Mouse (Mus musculus) left cerebral cortex, postnatal 14 days (tissue): ENCODE results near the gene Brsk2. TPM values are rescaled to one million over a fixed set of nuclear protein-coding genes. Genes with fewer than 3 reads are reported as not detected.

Source experiments
- DNase-seq, 2 experiments: peaks; one replicate each; pipeline ENCODE4 v3.0.0; 2021 to 2022; ENCODE audit warnings: low spot score in 2 of 2, mixed read lengths in 1 of 2
- intact Hi-C: fragments of 180-260 bp; cut with DNase I; formaldehyde crosslinking; loops from one replicate; pipeline ENCODE4 v1.15.1; 2025
- microRNA-seq, 2 experiments: library from miRNA; unstranded; fragments of <30 nt; microRNA quantifications; one replicate each; pipeline ENCODE4 v1.2.0; 2022
- total RNA-seq, 2 experiments: library from RNA; stranded (reverse); gene quantifications; 2 replicates each; pipeline ENCODE4 v1.2.3; 2021

Gene Brsk2
- total RNA-seq, 2 experiments from 2014 or later, result 200 to 202 TPM

DNA sequence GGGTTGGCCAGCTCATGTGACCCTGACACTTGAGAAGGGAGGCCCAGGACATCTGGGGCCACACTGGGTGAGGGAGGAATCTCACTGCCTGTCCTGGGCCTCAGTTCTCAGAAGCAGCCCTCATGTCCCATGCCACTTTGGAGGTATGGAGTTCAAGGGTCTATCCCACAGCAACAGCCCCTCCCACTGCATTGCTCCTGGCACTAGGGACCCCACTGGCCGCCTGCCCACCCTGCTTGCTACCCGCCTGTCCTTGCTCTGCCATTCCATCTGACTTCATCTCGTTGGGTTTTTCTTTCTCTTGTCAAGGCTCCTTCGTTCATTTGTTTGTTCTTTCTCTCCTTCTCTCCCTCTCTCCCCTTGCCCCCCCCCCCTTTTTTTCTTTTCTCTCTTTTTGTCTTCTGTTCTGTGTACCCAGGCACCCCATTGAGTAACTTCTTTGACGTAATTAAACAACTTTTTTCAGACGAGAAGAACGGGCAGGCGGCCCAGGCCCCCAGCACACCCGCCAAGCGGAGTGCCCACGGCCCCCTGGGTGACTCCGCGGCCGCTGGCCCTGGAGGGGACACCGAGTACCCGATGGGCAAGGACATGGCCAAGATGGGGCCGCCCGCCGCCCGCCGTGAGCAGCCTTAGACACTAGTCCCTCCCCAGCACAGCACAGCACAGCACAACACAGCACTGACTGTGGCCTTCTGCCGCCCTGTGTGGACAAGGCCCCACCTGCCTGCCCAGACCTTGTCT lies 52.2 kb downstream of the Brsk2 start:
- DNase-seq, result peak in 1 of 2 experiments; percentile 28
- intact Hi-C loops, result no loop called here

DNA sequence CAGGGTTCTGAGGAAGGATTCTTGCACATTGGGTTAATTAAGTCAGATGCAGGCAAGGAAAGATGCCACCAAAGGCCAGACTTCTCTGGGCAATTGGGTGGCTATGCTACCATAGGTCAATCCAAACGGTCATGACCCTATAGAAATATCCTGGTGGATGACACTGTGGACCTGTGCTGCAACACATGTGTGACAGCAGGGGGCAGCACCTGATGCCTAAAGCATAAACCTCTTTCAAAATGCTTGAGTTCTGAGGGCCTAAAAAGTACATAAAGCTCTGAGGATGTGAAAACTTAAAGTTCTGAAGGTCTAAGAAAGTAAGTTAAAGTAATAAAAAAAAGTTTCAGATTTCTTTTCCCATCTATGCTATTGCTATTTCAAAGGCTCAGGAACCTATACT lies 67.0 kb downstream of the Brsk2 start:
- intact Hi-C loops, result loop anchor here (2.0 to 5.0 kb wide), 2 partner anchors 41 to 80 kb away; no protein-coding TSS in a partner anchor
- no peak for DNase-seq

DNA sequence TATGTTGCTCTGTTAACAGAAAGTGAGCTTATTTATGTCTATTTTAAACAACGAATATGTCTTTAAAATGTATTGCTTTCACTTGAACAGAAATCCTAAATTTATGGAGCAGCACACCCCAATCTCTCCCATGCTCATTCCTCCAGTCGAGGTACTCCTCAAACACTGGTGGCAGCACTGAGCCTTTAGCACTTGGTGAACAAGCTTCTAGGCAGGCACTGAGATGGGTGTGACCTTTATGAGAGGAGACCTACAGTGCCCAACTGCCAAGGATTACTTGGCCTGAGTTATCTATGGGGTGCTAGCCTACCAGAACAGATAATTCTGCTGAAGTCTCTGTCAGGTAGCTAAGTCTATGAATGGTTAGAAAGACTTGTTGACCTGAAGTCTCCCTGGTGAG lies 70.1 kb downstream of the Brsk2 start:
- intact Hi-C loops, result loop anchor here (5.0 kb wide), 1 partner anchor 38 kb away; no protein-coding TSS in a partner anchor

DNA sequence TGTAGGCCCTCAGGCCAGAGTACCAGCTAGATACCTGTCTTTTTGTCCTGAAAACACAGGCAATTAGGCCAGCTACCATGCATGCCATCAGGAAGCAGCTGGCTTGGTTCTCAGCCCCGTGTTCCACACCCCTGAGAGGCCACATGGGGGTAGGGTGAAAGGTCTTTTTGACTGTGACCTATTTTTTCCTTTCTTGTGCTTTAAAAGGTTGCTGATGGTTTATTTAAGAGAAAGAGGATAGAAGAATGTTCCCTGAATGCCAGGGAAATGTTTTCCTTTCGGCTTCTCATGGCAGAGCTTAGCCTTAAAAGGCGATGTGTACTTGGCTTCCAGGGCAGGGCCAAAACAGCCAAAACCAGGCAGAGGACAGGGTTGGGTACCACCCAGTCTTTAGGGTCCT lies 71.3 kb downstream of the Brsk2 start:
- DNase-seq, result no peak
- intact Hi-C loops, result no loop called here

More for the DNA sequence above, 70.1 kb downstream of the Brsk2 start:
- DNase-seq, result no peak

DNA sequence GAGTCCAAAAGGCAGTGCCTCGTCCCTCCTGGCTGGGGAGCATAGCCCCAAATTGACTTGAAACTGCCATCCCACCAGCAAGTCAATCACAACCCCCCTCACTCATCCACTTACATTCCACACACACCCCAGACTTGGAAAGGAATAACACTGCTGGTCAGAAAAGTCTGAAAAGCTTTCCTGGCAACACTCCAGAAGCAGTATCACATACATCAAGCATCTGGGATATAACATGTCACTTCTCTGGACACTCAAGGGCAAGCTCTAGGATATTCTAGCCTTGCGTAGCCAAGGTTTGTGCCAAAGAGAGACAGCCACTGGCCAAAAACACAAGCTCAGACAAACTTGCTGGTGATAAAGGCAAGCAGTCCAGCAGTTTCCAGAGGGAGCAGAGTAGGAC lies 75.6 kb downstream of the Brsk2 start:
- intact Hi-C loops, result no loop called here
- DNase-seq, result no peak

DNA sequence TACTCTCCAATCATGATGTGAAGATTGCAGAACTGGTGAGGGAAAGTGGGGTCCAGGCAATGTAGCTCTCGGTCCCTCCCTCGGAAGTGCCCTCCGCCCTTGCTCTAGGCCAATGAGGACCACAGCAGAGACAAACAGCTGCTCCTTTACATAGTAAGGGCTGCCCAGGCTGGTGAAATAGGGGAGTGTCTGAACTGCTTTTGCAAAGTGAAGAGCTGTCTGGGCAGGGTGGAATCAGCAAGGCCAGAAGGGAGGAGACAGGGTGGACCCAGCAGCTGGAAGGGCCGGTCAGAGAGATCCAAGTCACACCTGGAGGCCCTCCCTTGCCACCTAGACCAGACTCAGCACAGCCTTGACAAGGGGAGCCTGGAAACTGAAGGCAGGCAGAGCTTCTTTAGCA lies 76.4 kb downstream of the Brsk2 start:
- intact Hi-C loops, result no loop called here
- no peak for DNase-seq

DNA sequence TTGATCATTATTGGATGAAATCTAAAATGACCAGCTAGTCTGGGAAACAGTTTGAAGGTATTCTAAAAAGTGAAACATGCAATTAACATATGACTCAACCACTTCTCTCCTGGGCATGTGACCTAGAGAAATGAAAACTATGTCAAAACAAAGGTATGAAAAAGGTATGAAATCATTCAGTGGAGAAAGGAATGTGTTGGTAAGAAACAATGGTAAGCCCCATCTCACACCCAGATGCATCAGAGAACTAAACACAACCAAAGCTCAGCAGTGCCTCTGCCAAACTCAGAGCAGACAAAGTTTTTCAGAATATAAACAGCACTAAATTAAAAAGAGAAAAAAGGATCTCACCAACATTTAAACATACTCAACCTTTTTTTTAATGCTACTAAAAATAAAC lies 80.5 kb downstream of the Brsk2 start:
- DNase-seq, result no peak
- intact Hi-C loops, result no loop called here

DNA sequence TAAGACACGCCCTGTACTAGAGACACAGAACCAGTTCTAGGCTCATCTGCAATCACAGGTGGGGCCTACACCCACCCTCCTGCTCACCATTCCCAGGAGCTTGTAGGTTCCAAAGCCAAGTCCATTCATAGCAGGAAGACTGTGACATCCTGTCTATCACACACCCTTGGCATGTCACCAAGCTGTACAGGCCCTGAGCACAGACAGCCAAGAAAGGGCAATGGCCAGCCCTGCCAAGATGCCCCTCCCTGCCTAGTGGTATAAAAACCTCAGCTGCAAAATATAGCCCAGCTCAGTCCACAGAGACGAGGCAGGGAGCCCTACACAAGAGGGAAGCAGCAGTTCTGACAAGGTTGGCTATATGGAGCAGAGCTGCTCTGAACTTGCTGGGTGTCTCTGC lies 84.6 kb downstream of the Brsk2 start:
- intact Hi-C loops, result no loop called here
- no peak for DNase-seq

DNA sequence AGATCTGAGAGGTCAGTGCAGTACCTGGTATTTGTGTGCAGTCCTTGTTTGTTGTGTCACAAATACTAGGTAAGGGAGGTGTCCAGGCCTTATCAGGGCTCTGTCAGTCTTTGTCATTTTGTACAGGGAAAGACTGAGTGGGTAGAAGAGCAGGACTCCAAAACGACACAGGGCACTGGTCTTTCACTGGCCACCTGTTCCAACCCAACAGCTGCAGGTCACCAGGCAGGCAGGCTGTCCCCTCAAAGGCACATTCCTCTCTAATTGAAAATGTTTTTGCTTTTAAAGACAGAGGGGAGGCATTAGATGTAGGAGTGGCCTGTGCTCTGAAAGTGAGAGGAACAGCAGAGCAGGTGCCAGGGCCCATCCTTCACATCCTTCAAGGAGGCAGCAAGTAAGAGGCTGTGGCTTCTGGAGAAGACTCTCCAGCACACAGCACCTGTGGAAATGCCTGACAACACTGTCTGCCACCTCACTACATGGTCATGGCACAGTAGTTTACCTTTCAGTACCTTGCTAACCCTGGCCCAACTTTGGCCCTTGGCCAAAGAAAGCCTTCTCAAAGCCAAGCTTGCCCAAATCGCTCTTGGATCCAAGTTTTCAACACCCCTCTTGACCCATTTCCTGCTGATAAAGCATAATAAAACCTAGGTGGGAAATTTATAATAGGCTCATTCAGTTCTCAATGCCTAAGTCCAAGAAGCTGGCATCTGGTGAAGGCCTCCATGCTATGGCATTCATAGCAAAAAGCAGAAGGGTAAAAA lies 85.7 kb downstream of the Brsk2 start:
- no peak for DNase-seq
- intact Hi-C loops, result no loop called here

DNA sequence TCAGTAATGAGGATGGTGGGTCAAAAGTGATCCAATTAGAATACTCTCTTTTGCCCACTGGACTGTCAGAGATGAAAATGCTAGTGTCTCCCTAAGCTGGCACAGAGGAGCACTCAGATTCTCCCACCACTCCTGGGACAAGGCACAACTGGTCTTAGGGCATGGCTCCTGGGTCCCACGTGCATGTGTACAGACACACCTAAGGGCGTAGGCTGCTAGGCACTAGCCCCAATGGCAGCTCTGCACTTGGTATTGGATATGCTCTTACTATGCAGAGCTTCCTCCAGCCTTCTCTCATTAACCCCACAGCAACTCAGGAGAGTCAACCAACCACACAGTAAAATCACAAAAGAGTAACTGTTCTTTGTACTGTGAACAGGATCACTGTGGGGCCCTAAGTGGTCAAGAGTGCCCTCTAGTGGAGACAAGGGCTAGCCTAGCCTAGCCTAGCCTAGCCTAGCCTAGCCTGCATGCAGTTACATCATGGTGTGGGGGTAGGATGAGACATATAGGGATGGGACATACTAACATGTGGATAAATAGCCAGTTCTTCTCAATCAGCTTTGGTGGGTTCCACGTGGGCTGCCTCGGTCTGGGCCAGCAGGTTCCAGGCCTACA lies 88.1 kb downstream of the Brsk2 start:
- peak in 1 of 2 experiments; percentile 40 for DNase-seq
- intact Hi-C loops, result no loop called here

DNA sequence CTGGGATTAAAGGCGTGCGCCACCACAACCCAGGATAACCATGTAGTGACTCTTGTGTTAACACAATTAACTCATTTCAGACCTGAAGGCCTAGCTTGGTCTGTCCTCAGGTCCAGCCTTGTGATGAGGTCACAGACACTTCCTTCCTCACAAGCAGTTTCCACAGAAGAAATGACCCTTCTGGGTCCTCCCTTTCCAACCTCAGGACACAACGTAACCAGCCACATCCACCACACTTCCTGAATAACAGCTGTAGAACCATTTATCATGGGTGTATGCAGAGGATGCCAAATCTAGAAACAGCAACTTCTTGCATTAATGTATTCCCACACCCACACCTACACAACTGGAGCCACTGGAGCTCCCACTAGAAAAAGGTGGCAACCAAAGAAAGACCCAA lies 91.2 kb downstream of the Brsk2 start:
- intact Hi-C loops, result no loop called here
- no peak for DNase-seq

DNA sequence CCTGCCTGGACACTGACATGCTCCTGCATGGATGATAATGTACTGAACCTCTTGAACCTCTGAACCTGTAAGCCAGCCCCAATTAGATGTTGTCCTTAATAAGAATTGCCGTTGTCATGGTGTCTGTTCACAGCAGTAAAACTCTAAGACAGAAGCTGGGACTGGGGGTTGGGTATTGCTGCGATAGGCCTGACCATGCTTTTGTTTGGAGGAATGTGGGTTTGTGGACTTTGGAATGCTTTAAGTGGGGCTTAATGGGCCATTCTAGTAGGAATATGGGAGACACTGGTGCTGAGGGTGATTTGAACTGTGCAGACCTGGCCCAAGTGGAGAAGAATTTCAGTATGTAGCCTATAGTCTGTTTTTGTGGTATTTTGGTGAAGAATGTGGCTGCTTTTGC lies 95.8 kb downstream of the Brsk2 start:
- intact Hi-C loops, result no loop called here
- DNase-seq, result no peak

DNA sequence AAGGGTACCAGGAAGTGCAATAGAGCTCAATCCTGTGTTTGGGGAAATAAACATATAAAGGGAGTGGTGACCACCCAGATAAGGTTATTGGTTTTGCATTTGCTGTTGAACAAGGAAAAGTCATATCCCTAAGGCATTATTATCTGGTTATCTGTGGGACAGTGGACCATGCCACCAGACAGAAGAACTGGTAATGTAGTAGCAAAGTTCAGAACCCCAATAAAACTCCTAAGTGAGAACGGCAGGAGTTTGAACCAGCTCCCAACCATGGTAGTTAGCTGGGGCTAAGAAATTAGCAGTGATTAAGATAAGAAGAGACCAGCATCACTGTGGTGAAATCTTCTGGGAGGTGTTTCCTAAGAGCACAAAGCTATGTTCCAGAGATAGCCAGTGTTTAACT lies 96.4 kb downstream of the Brsk2 start:
- intact Hi-C loops, result no loop called here
- DNase-seq, result no peak

DNA sequence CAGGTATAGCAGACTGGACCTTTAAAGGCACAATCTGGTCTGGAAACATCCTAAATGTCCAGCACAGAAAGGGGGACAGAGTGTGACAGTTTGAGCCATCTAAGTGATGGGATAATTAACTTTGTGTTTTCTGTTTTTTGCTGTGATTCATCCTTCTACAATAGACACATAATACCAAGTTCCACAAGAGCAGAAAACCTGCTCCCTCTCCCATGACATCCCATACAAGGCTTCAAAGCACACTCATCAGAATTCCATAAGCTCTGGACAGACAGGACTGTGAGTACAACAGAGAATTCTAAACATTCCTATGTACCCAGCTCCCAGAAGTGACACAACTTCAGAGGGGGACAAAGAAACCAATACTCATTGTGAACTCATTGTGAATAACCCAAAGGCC lies 101.0 kb downstream of the Brsk2 start:
- no peak for DNase-seq
- intact Hi-C loops, result no loop called here

Small RNA genes lying within 50 kb of the gene (microRNA-seq; reads per million reads assigned to microRNA genes)
- gene Mir3104, result 3.0 to 3.7 reads per million in 2 experiments

Other genes starting within 250 kb of the Brsk2 start
- not detected for gene Muc5ac, start 160.8 kb upstream of the Brsk2 start, total RNA-seq
- not detected for gene Muc5b, start 110.7 kb upstream of the Brsk2 start, total RNA-seq
- gene Tollip, start 31.2 kb upstream of the Brsk2 start, total RNA-seq, result 100 to 1,000 TPM; 142 to 160 TPM
- 10 to 100 TPM; 26.4 to 31.7 TPM for gene Mob2, start 111.3 kb downstream of the Brsk2 start, total RNA-seq
- 100 to 1,000 TPM; 154 to 171 TPM for gene Dusp8, start 146.1 kb downstream of the Brsk2 start, total RNA-seq
- not detected for gene Gm45618, start 171.0 kb downstream of the Brsk2 start, total RNA-seq
- not detected for gene Gm39115, start 186.3 kb downstream of the Brsk2 start, total RNA-seq
- not detected for gene Gm45337, start 194.9 kb downstream of the Brsk2 start, total RNA-seq
- not detected for gene Gm29735, start 207.4 kb downstream of the Brsk2 start, total RNA-seq
- not detected for gene Gm4553, start 216.0 kb downstream of the Brsk2 start, total RNA-seq
- not detected for gene Krtap5-2, start 226.3 kb downstream of the Brsk2 start, total RNA-seq
- gene Gm10153, start 240.6 kb downstream of the Brsk2 start, total RNA-seq, result not detected